Mouse (Mus musculus) yolk sac, embryonic 10.5 days (tissue): ENCODE data around the gene Abca12.

Experiments used
- DNase-seq: peaks from one replicate; pipeline ENCODE4 v3.0.0-alpha.2; 2017; ENCODE audit warnings: low spot score

Gene Abca12

GRCm38 (mm10) chr1:71414810-71415209, at the start of gene Abca12:
TSS of gene Abca12 (minus strand) at chr1:71414910.
- DNase-seq = no peak

DNA sequence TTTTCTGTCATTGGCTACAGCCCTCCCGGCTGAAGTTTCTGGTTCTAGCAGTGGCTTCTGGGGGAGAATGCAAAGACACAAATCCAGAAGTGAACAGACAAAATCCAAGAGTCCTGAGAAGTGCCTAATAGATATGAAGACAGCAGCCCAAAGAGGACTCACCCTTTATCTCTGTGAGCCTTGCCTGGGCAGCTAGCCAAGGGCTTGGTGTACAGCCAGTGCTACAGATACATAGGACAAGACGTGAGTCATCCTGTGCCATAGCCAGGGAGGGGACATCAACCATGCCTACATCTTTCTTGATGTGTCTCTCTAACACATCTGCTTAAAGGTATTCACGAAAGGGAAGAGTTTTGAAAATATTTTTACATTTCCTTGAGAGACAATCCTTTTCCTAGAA, 43.3 kb upstream of the Abca12 start:
- DNase-seq = no peak

DNA sequence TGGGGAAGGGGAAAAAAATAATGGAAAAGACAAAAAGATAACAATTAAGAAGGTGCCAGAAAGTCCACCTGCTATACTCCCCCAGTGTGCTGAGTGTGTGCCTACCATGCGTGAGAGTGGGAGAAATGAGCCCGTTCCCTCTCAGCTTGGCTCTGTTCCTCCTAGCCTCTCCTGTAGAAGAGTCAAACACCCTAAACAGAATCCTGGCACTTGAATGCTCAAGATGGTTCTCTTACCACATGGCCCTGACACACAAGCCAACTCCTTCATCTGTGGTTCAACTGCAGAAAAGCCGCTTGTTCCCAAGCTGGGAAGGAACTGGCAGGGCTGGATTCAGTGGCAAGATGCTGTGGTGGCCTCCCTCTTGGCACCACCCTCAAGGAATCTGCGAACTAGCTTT, 32.7 kb upstream of the Abca12 start:
- no peak for DNase-seq

- no peak for DNase-seq
These were observed 7.1 kb upstream of the Abca12 start for GRCm38 (mm10) chr1:71421741-71422333.

GRCm38 (mm10) chr1:71418467-71418866, 3.8 kb upstream of the Abca12 start:
- no peak for DNase-seq

GRCm38 (mm10) chr1:71417951-71418350, 3.2 kb upstream of the Abca12 start:
- no peak for DNase-seq

GRCm38 (mm10) chr1:71414084-71414483, 626 bp downstream of the Abca12 start:
- no peak for DNase-seq

DNA sequence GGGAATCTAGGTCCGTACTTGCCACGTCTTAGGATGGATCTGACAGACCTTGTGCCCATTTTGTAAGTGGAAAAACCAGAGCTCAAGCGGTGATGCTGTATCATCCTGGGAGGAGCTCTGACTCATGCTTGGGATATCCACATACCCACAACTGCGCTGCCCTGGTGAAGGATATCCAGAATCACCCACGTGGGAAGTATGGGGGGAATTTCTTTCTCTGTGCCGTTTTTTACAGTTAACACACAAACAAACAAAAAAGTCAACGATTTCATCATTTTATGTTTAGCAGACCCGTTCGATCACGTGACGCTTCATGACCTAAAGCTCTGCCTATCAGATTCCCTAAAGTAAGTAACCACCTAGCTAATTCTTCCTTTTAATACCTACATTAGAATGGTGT, 1.6 kb downstream of the Abca12 start:
- DNase-seq = no peak

DNA sequence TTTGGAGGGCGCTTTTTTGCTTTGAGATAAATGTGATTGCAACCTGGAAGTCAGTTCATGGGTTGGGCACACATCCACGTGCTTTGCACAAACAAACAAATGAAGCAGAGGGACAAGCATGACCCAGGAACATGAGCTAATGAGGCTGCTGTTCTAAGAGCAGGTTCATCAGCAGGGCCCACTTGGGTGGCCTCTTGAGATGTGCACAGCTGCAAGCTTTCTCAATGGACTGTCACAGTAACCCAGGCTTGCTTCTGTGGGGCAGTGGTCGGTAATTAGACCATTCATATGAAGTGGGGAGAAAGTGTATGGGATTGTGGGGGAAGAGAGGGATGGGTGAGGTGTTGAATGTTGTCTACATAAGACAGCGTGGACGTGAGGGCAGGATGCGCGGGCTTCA, 7.0 kb downstream of the Abca12 start:
- DNase-seq = no peak

DNA sequence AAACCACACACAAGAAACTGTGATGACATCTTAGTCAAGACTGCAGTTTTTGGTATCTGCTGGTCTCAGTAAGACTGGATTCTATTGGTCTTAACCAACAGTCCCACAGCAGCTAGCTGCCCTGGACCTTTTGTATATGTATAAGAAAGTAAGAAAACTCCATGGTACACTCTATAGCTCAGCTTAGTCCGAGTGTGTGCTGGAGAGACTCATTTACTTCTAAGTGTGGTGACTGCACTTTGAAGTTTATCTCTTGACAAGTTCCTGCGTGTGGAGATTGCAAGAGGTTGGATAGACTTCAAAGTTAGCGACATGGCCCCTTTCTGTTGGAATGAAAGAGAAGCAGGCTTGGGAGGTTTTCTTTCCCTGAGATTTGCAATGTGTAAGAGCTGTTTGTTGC, 17.1 kb downstream of the Abca12 start:
- no peak for DNase-seq

DNA sequence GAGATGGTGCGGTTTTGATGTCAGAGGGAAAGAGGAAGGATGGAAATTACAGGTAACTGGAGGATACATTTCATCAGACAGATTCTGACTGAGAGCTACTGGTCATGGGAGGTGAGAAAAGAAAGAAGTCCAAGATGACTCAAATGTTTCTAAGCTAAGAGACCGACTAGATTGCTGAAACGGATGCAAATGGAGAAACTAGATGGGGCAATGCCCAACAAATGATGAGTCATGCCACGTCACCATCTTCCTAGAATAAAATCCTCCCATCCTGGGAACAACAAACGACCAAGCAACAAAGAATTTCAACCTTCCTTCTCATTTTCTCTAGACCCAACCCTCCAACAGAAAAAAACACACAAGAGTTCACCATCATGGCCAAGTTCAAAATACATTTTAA, 18.6 kb downstream of the Abca12 start:
- no peak for DNase-seq

DNA sequence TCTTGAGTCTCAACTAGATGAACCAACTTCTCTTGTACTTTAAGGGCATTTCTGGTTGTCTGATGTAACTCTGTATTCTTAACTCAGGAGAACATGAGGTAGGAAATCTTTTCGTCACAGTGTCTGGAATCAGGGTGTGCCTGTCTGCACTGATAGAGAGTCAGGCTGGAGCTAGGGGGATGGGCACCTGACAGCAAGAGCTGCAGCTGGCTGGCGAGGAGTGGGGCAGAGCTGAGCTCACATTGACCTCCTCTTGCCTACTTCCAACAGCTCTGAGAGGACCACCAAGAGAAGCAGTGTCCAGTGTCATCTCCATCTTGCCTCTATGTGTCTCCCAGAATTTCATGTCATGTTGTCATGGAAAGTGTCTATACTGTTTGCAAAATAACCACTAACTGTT, 20.5 kb downstream of the Abca12 start:
- DNase-seq = no peak

DNA sequence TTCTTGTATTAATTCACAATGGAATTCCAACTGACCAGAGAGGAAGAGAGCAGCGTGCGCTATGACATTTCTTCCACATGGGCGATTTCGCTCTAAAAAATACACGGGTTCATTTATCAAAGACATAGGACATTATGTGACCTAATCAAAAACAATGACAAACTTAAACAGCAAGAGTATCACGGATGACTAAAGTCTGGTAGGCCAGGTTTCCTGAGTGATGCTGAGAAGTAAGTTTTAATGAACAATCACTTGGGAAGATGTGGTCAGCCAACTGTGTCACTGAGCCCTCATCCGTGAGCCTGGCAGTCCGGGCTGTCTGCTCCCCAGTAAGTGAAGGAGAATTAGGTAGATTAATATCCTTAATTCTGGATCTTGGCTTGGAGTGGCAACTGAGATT, 21.2 kb downstream of the Abca12 start:
- no peak for DNase-seq

- no peak for DNase-seq
These were observed 22.2 kb downstream of the Abca12 start for GRCm38 (mm10) chr1:71392463-71392862.

GRCm38 (mm10) chr1:71386593-71386992, 28.1 kb downstream of the Abca12 start:
- no peak for DNase-seq

DNA sequence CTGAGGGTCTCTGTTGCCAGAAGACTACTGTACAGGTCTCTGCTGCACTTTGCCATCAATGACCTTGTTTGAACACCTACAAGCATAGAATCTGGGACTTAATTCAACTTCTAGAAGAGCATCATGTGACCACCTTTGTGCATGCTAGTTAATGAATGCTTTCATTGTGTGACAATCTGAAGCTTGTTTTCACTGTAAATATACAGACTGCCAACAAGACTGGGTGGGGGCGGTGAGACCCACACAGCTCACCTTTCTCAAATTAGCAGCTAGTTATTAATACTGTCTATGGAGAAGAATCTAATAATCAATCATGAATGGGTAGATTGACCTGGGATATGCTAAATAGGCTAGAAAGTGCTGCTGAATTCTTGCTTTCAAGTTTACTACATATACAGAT, 30.6 kb downstream of the Abca12 start:
- no peak for DNase-seq

DNA sequence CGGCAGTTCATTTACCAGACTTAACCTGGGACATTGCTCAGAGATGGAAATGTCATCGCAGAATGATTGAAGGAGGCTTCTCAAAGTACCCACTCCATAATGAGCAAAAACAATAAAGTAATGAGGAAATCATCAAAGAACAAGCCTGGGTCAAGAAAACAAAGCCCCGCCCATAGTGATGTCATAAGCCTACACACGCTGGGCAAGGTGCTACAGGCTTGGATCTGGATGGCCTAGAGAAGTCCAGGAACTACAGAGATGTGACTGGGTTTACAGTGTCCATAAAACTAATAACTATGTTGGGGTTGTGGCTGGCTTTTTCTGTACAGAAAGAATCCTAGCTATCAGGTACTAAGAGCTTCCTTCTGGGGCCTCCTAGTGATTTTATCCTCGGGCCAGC, 41.6 kb downstream of the Abca12 start:
- DNase-seq = no peak

GRCm38 (mm10) chr1:71370266-71370665, 44.4 kb downstream of the Abca12 start:
- no peak for DNase-seq

- DNase-seq = no peak
These were observed 46.9 kb downstream of the Abca12 start for GRCm38 (mm10) chr1:71367770-71368169.

DNA sequence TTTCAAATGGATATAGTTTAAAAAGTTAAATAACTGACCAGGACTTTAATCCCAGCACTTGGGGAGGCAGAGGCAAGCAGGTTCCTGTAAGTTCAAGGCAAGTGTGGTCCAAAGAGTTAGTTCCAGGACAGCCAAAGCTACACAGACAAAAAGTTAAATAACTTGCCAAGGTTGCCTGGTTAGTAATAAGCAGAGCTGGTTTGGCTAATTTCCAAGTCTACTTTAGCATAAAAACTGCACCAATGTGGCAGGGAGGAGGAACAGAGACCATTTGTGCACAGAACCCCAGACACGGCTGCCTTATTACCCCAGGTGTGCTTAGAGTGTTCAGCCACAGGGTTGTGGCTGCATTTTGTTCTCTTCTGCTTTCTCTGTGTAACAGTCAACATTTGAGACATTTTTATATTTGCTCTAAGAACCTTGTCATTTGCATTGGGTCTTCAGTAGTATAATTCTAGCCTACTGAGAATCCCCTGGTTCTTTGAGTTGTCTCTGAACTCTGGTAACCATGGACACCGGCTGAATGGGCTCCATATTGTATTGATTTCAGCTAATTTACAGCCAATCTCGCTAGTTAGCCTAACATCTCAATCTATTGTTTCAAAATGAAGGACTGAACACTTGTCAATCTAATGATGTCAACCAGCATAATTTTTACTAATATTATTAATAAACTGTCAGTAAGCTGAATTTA, 71.7 kb downstream of the Abca12 start:
- no peak for DNase-seq

- DNase-seq = no peak
These were observed 72.5 kb downstream of the Abca12 start for GRCm38 (mm10) chr1:71342261-71342594.

GRCm38 (mm10) chr1:71341370-71342260, 73.1 kb downstream of the Abca12 start:
- DNase-seq = no peak
